Mouse (Mus musculus) brain, embryonic 18.5 days (tissue): ENCODE data around the gene Arhgap42.

Experiments used
- DNase-seq: peaks from one replicate; pipeline ENCODE4 v3.0.0-alpha.2; 2012; ENCODE audit warnings: low read depth, low spot score

The Arhgap42 gene

DNA sequence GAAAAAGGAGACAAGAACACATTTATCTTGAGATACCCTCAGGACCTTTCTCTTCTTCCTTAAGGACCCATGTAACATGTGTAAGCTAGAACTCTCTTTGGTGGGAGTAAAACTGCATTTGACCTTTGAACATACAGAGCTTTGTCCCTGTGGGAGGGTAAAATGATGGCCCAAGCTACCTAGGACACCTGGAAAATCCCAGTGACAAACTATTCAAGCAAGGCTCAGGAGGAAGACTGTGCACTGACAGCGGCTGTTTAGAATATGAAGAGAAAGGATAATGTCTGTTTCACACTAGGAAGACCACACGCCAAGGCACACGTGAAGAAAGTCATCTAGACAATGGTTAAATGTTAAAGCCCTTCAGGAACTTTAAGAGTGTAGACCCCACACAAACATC lies 211.0 kb downstream of the Arhgap42 start:
- no peak for DNase-seq

DNA sequence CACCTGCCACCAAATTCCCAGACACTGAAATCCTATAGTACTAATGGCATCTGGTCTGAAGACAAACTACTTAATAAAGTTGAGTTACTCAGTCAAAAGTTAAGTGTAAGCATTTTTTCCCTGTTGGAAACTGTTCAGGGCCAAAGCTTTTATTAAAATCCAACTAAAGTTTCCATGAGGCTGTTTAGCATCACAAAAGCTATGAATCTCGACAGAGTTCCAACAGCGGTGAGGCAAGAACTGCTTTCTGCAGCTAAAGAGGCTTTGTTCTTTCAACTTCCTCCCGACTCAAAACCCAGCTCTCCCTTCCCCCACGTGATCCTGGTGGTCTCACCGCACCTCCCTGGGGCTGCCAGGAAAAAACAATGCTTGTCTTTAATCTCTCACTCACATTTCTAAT lies 211.5 kb downstream of the Arhgap42 start:
- no peak for DNase-seq

DNA sequence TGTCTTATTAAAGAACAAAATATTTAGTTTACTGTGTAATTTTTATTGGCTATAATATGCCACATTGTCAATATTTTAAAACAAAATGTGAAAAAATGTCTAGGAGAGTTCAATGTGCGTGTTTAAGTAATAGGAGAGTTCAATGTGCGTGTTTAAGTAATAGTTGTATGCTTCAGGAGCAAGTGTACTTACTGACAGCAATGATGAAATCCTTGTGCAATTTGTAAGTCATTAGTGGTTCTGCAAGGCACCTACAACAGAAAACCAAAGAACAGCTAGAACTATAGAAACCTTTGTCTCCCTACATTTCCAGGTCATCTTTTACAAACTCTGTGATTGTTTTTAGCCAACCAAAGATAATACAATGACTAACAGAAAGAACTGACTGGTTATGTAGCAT lies 223.8 kb downstream of the Arhgap42 start:
- DNase-seq = no peak

- no peak for DNase-seq
Observed at GRCm38 (mm10) chr9:9001170-9001569, 237.7 kb downstream of the Arhgap42 start.

- DNase-seq = no peak
Observed at GRCm38 (mm10) chr9:8996494-8996893, 242.4 kb downstream of the Arhgap42 start.

DNA sequence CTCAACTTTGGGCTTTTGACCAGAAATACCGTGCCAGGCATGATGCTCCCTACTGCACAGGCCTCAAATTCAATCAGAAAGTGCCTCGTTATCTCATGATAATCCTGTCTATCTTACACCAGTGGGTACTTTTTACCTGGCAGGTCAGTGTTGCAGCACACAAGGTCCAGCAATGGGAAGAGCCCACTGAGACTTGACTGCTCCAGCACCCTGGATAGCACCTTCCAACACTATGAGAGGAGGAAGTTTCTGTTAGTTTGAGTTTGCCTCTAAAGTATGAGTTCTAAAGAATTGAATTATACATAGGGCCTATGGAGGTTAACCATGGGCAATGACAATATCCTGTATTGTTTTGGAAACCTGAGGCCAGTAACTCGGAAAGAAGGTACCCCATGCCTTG lies 256.6 kb downstream of the Arhgap42 start:
- DNase-seq = no peak

DNA sequence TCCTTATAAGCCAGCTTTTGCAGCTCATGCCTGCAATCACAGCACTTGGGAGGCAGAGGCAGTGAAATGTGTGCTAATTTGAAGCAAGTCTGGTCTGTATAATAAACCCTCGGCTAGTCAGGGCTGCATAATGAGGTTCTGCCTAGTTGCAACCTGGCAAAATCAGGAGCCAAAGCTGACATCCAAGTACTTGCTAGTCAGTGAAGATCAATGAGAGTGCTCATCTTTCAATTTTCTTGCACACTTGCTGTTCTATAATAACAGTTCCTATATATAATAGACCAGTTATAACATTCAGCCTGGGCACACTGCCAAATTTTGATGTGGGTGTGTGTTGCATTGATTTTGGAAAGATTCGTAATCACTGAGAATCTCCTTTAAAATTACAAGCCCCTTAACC lies 261.1 kb downstream of the Arhgap42 start:
- DNase-seq = no peak

DNA sequence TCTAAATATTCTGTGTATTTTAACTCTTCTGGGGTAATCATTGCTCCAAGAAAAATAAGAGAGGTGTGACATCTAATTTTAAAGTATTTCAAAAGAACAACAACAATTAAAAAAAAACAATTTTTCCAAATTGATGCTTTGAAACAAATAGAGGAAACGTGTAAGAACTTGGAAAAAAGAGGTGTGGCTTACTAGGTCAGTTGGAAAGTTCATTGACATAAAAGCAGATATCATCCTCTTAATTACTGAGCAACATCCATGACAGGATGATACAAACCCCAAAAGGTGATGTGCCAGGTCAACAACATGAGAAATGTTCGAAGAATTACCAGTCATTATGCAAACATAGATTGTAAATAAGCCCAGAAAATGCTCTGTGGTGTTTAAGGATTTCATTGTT lies 267.4 kb downstream of the Arhgap42 start, which contains the start of gene Gm16485:
Gm16485 (plus strand) TSS at position 301 of the 400 bp plus-strand sequence.
- DNase-seq = no peak

GRCm38 (mm10) chr9:8970240-8970639 lies 268.7 kb downstream of the Arhgap42 start:
- DNase-seq = no peak

- DNase-seq = no peak
Observed at GRCm38 (mm10) chr9:8964512-8965133, 274.3 kb downstream of the Arhgap42 start.

DNA sequence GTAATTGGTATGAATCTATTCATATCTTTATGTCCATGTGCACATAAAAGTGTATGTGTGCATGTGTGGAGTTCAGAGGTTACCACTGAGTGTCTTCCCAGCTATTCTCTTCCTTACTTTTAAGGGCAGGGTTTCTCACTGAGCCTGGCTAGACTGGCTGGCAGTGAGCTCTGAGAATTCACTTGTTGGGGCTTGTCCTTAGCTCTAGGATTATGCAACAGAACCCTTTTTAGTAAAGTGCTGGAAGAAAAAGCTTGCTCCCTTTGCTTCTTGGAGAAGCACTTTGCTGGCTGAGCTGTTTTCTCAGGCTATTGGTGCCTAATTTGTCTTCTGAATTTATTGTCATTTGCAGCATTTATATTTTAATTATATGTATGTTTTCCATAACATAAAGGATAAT lies 285.6 kb downstream of the Arhgap42 start:
- no peak for DNase-seq
